ENCODE assay signal across 8 mouse cellular contexts in the genomic region with DNA sequence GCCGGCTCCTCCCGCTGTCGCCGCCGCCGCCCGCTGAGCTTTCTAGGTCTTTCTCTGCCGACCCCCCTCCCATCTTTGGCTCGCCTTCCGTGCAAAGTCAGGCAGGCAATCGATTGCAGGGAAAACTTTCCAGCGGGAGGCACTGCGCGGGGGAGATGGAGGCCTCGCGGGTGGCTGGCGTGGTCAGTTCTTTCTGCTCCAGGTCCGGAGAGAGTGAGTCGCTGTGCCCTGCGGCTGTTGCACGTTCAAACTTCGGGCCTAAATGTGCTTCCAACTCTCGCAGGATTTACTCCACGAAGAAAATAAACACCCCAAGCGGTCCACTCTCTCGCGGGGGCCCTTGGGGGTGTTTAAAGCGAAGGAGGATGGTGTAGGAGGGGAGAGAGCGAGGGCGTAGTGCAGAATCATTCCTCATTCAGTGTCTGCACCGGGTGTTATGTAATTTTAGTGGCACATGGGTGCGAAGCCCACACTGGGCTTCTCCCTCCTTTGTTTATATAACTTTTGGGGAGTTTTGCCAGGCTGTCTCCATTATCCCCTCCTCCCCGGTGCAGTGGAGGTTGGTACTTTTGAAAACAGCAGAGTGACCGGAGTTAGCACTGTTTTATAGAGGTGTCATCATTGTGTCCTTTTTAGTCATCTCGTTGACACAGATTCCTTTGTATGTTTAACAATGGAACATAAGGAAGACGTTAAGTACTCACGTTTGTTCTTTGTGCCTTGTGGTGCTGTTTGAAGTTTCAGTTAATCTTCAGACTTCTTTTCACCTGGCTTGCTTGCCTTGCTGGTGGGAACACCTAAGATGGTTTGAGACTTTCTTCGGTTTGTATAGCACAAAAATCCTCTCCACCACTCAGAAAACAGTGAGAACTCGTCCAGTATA. TPM values are rescaled to one million over a fixed set of nuclear protein-coding genes. Genes with fewer than 3 reads are reported as not detected.
A peak's percentile ranks its signal among the peaks of the same experiment; 100 is the strongest.
DNase-seq lines count a peak whose midpoint lies in the region; ATAC-seq and TF ChIP-seq lines count a peak whose summit lies in the region.

No protein-coding gene starts in this region.

- H3K4me1 ChIP-seq in CH12.LX (ENCODE audit: control insufficient read depth in 1 of 2, insufficient read depth in 2 of 2) = peaks cover 0 to 32% of the 10 kb centered on the region in 2 experiments; a peak in 3 of 4 replicates
- peaks cover 52% of the 10 kb centered on the region for H3K4me1 ChIP-seq in forebrain, embryonic 10.5 days
- peaks cover 23% of the 10 kb centered on the region for H3K4me1 ChIP-seq in heart, embryonic 15.5 days (replicated peaks)
- H3K4me1 ChIP-seq in lung, embryonic 14.5 days (ENCODE audit: insufficient read depth) = peaks cover 5% of the 10 kb centered on the region

- H3K79me2 ChIP-seq in CH12.LX (replicated peaks; ENCODE audit: control insufficient read depth, extremely low read depth, insufficient read depth, poor library complexity, severe bottlenecking) = peaks cover 13% of the 10 kb centered on the region

- 0 out of 2 replicates have a peak, but pooled peaks have one; percentile 4 for TF ChIP-seq POLR2A in CH12.LX (IDR thresholded peaks at IDR 0.05; ENCODE audit: low read depth, low read length)

- in situ Hi-C loops in CH12.LX (cut with MboI; ENCODE audit: low pct_ligation_motif_present, low pct_unique_long_range_greater_than_20kb, low sequenced_read_pairs) = loop anchor here (10.0 kb wide), 1 partner anchor 133 kb away; no protein-coding TSS in a partner anchor

- no peaks in the 10 kb centered on the region for H3K9me3 ChIP-seq in CH12.LX (replicated peaks; ENCODE audit: low read length)
- no peaks in the 10 kb centered on the region for H3K9me3 ChIP-seq in forebrain, embryonic 10.5 days
- H3K9me3 ChIP-seq in heart, embryonic 15.5 days (replicated peaks) = no peaks in the 10 kb centered on the region
- H3K9me3 ChIP-seq in lung, embryonic 14.5 days (ENCODE audit: low read depth, low read length) = no peaks in the 10 kb centered on the region

- H3K27ac ChIP-seq in CH12.LX (ENCODE audit: insufficient read depth, low read depth) = peak overlapping the region; percentile 78; the same call in 1 of the 2 replicates
- H3K27ac ChIP-seq in forebrain, embryonic 10.5 days = peak overlapping the region; percentile 67
- H3K27ac ChIP-seq in heart, embryonic 15.5 days = peak overlapping the region; percentile 95
- peak overlapping the region; percentile 83 for H3K27ac ChIP-seq in lung, embryonic 14.5 days (ENCODE audit: low read depth)

- no peaks in the 10 kb centered on the region for H3K27me3 ChIP-seq in CH12.LX (replicated peaks)
- peaks cover 87% of the 10 kb centered on the region for H3K27me3 ChIP-seq in forebrain, embryonic 10.5 days (ENCODE audit: poor library complexity, severe bottlenecking)
- no peaks in the 10 kb centered on the region for H3K27me3 ChIP-seq in heart, embryonic 15.5 days
- no peaks in the 10 kb centered on the region for H3K27me3 ChIP-seq in lung, embryonic 14.5 days (ENCODE audit: insufficient read depth, low read length)

- peaks cover 0 to 5% of the 10 kb centered on the region in 2 experiments for H3K36me3 ChIP-seq in CH12.LX (replicated peaks in 1 of 2; ENCODE audit: control insufficient read depth in 1 of 2, insufficient read depth in 1 of 2, low read length in 1 of 2)
- no peaks in the 10 kb centered on the region for H3K36me3 ChIP-seq in forebrain, embryonic 10.5 days (replicated peaks)
- H3K36me3 ChIP-seq in heart, embryonic 15.5 days = no peaks in the 10 kb centered on the region
- H3K36me3 ChIP-seq in lung, embryonic 14.5 days (ENCODE audit: insufficient read depth) = no peaks in the 10 kb centered on the region

- TF ChIP-seq EP300 in CH12.LX (IDR thresholded peaks at IDR 0.05; ENCODE audit: low read length) = no peak

- H3K9ac ChIP-seq in CH12.LX (ENCODE audit: insufficient read depth, low read depth) = peak overlapping the region; percentile 78
- H3K9ac ChIP-seq in heart, embryonic 15.5 days = peak overlapping the region; percentile 85
- peak overlapping the region; percentile 67 for H3K9ac ChIP-seq in lung, embryonic 14.5 days

- under 1% methylated on average over 39 of the region's 39 CpGs for WGBS in forebrain, embryonic 10.5 days
- WGBS in heart, embryonic 15.5 days = 2% methylated on average over 39 of the region's 39 CpGs
- WGBS in lung, embryonic 14.5 days = 2% methylated on average over 39 of the region's 39 CpGs

- dilution Hi-C loops in CH12.LX (cut with MboI; ENCODE audit: extremely low pct_ligation_motif_present, extremely low pct_unique_long_range_greater_than_20kb, low sequenced_read_pairs) = no loop called here

- no peak for TF ChIP-seq RAD21 in CH12.LX (IDR thresholded peaks at IDR 0.05; ENCODE audit: low read depth, low read length)

- ATAC-seq in heart, embryonic 15.5 days (replicated peaks; ENCODE audit: insufficient number of reproducible peaks, insufficient read depth, low FRiP score, low read depth) = no peak
- ATAC-seq in lung, embryonic 14.5 days (ENCODE audit: insufficient read depth) = no peak
- ATAC-seq in CD4-positive, CD25-positive, alpha-beta regulatory T cell, adult 4 months = no peak

- peak overlapping the region; percentile 70 to 92 (median 76) for H3K4me3 ChIP-seq in CH12.LX (replicated peaks in 1 of 3; ENCODE audit: low read depth in 2 of 3, low read length in 2 of 3, poor library complexity in 1 of 3)
- H3K4me3 ChIP-seq in forebrain, embryonic 10.5 days = peak overlapping the region; percentile 73
- peak overlapping the region; percentile 86 for H3K4me3 ChIP-seq in heart, embryonic 15.5 days
- peak overlapping the region; percentile 72 for H3K4me3 ChIP-seq in lung, embryonic 14.5 days (ENCODE audit: low read depth, low read length)

- DNase-seq in CH12.LX (ENCODE audit: extremely low read depth) = peak; percentile 12
- peak; percentile 62 for DNase-seq in NIH3T3 (ENCODE audit: low read depth)
- peak; percentile 54 for DNase-seq in forebrain, embryonic 10.5 days (ENCODE audit: extremely low spot score, low spot score)
- DNase-seq in kidney, postnatal 4 days = peak; percentile 64 to 75
- peak; percentile 69 for DNase-seq in lung, embryonic 14.5 days
- peak; percentile 48 to 62 for DNase-seq in right cerebral cortex, postnatal 36 days (ENCODE audit: low spot score in 2 of 2)

- TF ChIP-seq CTCF in CH12.LX (conservative IDR thresholded peaks at IDR 0.05 in 1 of 2, IDR thresholded peaks at IDR 0.05 in 1 of 2; ENCODE audit: low read depth in 2 of 2, low read length in 2 of 2) = no peak
- no peak for TF ChIP-seq CTCF in lung, embryonic 14.5 days (IDR thresholded peaks at IDR 0.05; ENCODE audit: low read depth)

- H3K4me2 ChIP-seq in CH12.LX (ENCODE audit: insufficient read depth, low read depth, poor library complexity, severe bottlenecking) = peak overlapping the region; percentile 84
- H3K4me2 ChIP-seq in heart, embryonic 15.5 days = peak overlapping the region; percentile 100
- peak overlapping the region; percentile 94 for H3K4me2 ChIP-seq in lung, embryonic 14.5 days

TF ChIP-seq in CH12.LX, 34 proteins besides CTCF, POLR2A, EP300 and RAD21:
- TF ChIP-seq HCFC1 (IDR thresholded peaks at IDR 0.05; ENCODE audit: low read depth, low read length) = no peak
- TF ChIP-seq ZMIZ1 (IDR thresholded peaks at IDR 0.05; ENCODE audit: low read depth, low read length) = no peak
- TF ChIP-seq ZNF384 (IDR thresholded peaks at IDR 0.05; ENCODE audit: low read depth, low read length) = no peak
- no peak for TF ChIP-seq IRF4 (IDR thresholded peaks at IDR 0.05; ENCODE audit: low read depth, low read length)
TF ChIP-seq in CH12.LX: peak in this region for 0.

RNA-seq across cellular contexts. Expression of a gene that starts 2.9 kb away (rescaled TPM):
- total RNA-seq in CH12.LX (2012; rRNA removed) (17.8 and 21.8 TPM in 2 replicates), CH12.LX (2014; rRNA removed) (14.8 and 19.4 TPM in 2 replicates)
- polyA plus RNA-seq in CH12.LX (2012; ENCODE audit: insufficient read length, low read depth) = 46.8 and 47.1 TPM in 2 replicates
- 32.0 and 34.7 TPM in 2 replicates for polyA plus RNA-seq in forebrain, embryonic 10.5 days (2016; fragmentation: Nextera tagmentation; extraction: Ambion mirVana)
- polyA plus RNA-seq in heart, embryonic 15.5 days (2015; fragmentation: Nextera tagmentation; extraction: Ambion mirVana) = 27.4 and 29.7 TPM in 2 replicates
- polyA plus RNA-seq in lung, embryonic 14.5 days (2014; fragmentation: Nextera tagmentation; extraction: Ambion mirVana) = 45.6 and 48.2 TPM in 2 replicates
- 10 to 100 TPM; 40.8 to 49.9 TPM for polyA plus RNA-seq in CD4-positive, CD25-positive, alpha-beta regulatory T cell, adult 4 months (2017; shearing (Covaris generic))

Comparison
In these comparisons a context has a peak if more than half of its experiments do, and no peak if none do; other contexts are left out.
1. DNase-seq: peak in every context shown above with its lines; median percentile 70 in kidney, postnatal 4 days; 69 in lung, embryonic 14.5 days; 62 in NIH3T3; 55 in right cerebral cortex, postnatal 36 days; 54 in forebrain, embryonic 10.5 days; 12 in CH12.LX.